Mouse (Mus musculus) megakaryocyte, embryonic 14.5 days (primary cell): ENCODE measurements around the gene Hip1r. TPM values are rescaled to one million over a fixed set of nuclear protein-coding genes. Genes with fewer than 3 reads are reported as not detected.

Experiments used
- H3K27me3 ChIP-seq: replicated peaks from 2 replicates; pipeline ENCODE3; 2012; ENCODE audit warnings: inconsistent platforms
- H3K36me3 ChIP-seq: replicated peaks from 2 replicates; pipeline ENCODE3; 2012; ENCODE audit warnings: low read length, inconsistent platforms, mixed read lengths
- H3K4me1 ChIP-seq: 2 replicates; pipeline ENCODE4 v1.6.1; 2012; ENCODE audit warnings: inconsistent platforms
- H3K4me3 ChIP-seq: replicated peaks from 2 replicates; pipeline ENCODE3; 2012; ENCODE audit warnings: moderate library complexity, mild to moderate bottlenecking, inconsistent platforms
- H3K9me3 ChIP-seq: 2 replicates; pipeline ENCODE4 v1.6.1; 2012; ENCODE audit warnings: inconsistent platforms
- FLI1 ChIP-seq: IDR thresholded peaks from 2 replicates; pipeline ENCODE4 v1.6.1; 2012; ENCODE audit warnings: low read length, inconsistent platforms, mixed read lengths
- GATA1 ChIP-seq: IDR thresholded peaks from 3 replicates; pipeline ENCODE4 v1.6.1; 2012; ENCODE audit warnings: mixed read lengths, low read length, inconsistent platforms, borderline replicate concordance
- polyA plus RNA-seq: library from polyadenylated mRNA; stranded (reverse); fragments of >175 nt; gene quantifications from 2 replicates; pipeline ENCODE4 v1.2.3, GENCODE M21; 2012; ENCODE audit warnings: low replicate concordance; ENCODE audit not compliant: insufficient read depth

Gene Hip1r
- 5.4 and 11.0 TPM in 2 replicates for polyA plus RNA-seq

- peaks cover 31% of the 10 kb centered on the region for H3K4me1 ChIP-seq
- no peaks in the 10 kb centered on the region for H3K36me3 ChIP-seq
- peaks cover 68% of the 10 kb centered on the region for H3K27me3 ChIP-seq
- H3K9me3 ChIP-seq = no peaks in the 10 kb centered on the region
- TF ChIP-seq FLI1 = no peak
- no peak for TF ChIP-seq GATA1
- H3K4me3 ChIP-seq = peak within 1 kb of the TSS; percentile 92
These were observed at the start of gene Hip1r for GRCm38 (mm10) chr5:123973299-123974178. TSS of gene Hip1r (plus strand) at chr5:123973628.

- no peaks in the 10 kb centered on the region for H3K9me3 ChIP-seq
- peaks cover 16% of the 10 kb centered on the region for H3K4me1 ChIP-seq
- H3K27me3 ChIP-seq = no peaks in the 10 kb centered on the region
- H3K36me3 ChIP-seq = peaks cover 68% of the 10 kb centered on the region
- H3K4me3 ChIP-seq = no peak within 1 kb of the TSS
- TF ChIP-seq FLI1 (no peak), GATA1 (no peak)
These were observed 46.3 kb upstream of the Hip1r start, which contains the start of gene Gm43518 for GRCm38 (mm10) chr5:123927118-123927517. TSS of gene Gm43518 (plus strand) at chr5:123927418.

- H3K9me3 ChIP-seq = no peaks in the 10 kb centered on the region
- H3K4me1 ChIP-seq = peaks cover 33% of the 10 kb centered on the region
- TF ChIP-seq GATA1 = no peak
- no peak for TF ChIP-seq FLI1
- peak within 1 kb of the TSS; percentile 99 for H3K4me3 ChIP-seq
- peaks cover 34% of the 10 kb centered on the region for H3K36me3 ChIP-seq
- H3K27me3 ChIP-seq = no peaks in the 10 kb centered on the region
These were observed 42.9 kb upstream of the Hip1r start, which contains the start of gene Ccdc62 for GRCm38 (mm10) chr5:123930508-123930989. TSS of gene Ccdc62 (plus strand) at chr5:123930679.

- H3K36me3 ChIP-seq = peaks cover 28% of the 10 kb centered on the region
- no peaks in the 10 kb centered on the region for H3K9me3 ChIP-seq
- no peaks in the 10 kb centered on the region for H3K27me3 ChIP-seq
- peak overlapping the region; percentile 99 for H3K4me3 ChIP-seq
- TF ChIP-seq GATA1 = no peak
- no peak for TF ChIP-seq FLI1
- peaks cover 38% of the 10 kb centered on the region for H3K4me1 ChIP-seq
These were observed 42.3 kb upstream of the Hip1r start for GRCm38 (mm10) chr5:123931131-123931530.

- Histone ChIP-seq H3K4me3 (no peak overlapping the region), H3K27me3 (peaks cover 2% of the 10 kb centered on the region), H3K36me3 (peaks cover 10% of the 10 kb centered on the region), H3K9me3 (no peaks in the 10 kb centered on the region), H3K4me1 (peaks cover 42% of the 10 kb centered on the region)
- TF ChIP-seq GATA1 = no peak
- TF ChIP-seq FLI1 = no peak
These were observed 40.5 kb upstream of the Hip1r start for GRCm38 (mm10) chr5:123932927-123933326.

GRCm38 (mm10) chr5:123933556-123933955 is 39.9 kb upstream of the Hip1r start:
- Histone ChIP-seq H3K4me1 (peaks cover 47% of the 10 kb centered on the region), H3K36me3 (peaks cover 10% of the 10 kb centered on the region), H3K4me3 (no peak overlapping the region), H3K27me3 (peaks cover 2% of the 10 kb centered on the region), H3K9me3 (no peaks in the 10 kb centered on the region)
- TF ChIP-seq GATA1 (no peak), FLI1 (no peak)

GRCm38 (mm10) chr5:123933957-123934591 is 39.4 kb upstream of the Hip1r start:
- Histone ChIP-seq H3K4me3 (peak overlapping the region; percentile 72), H3K9me3 (no peaks in the 10 kb centered on the region), H3K4me1 (peaks cover 50% of the 10 kb centered on the region), H3K36me3 (peaks cover 5% of the 10 kb centered on the region), H3K27me3 (peaks cover 2% of the 10 kb centered on the region)
- TF ChIP-seq GATA1 (no peak), FLI1 (no peak)

GRCm38 (mm10) chr5:123935931-123936330 is 37.5 kb upstream of the Hip1r start:
- peaks cover 2% of the 10 kb centered on the region for H3K27me3 ChIP-seq
- peaks cover 5% of the 10 kb centered on the region for H3K36me3 ChIP-seq
- H3K4me3 ChIP-seq = no peak overlapping the region
- H3K9me3 ChIP-seq = no peaks in the 10 kb centered on the region
- H3K4me1 ChIP-seq = peaks cover 46% of the 10 kb centered on the region
- TF ChIP-seq GATA1 (no peak), FLI1 (no peak)

- peaks cover 5% of the 10 kb centered on the region for H3K36me3 ChIP-seq
- no peak for TF ChIP-seq GATA1
- TF ChIP-seq FLI1 = no peak
- peaks cover 2% of the 10 kb centered on the region for H3K27me3 ChIP-seq
- H3K4me3 ChIP-seq = no peak overlapping the region
- H3K9me3 ChIP-seq = no peaks in the 10 kb centered on the region
- H3K4me1 ChIP-seq = peaks cover 32% of the 10 kb centered on the region
These were observed 34.9 kb upstream of the Hip1r start for GRCm38 (mm10) chr5:123938479-123938878.
